Mouse (Mus musculus): Measurements from ENCODE around the gene Atcay.

The Atcay gene

GRCm38 (mm10) chr10:81230438-81231332, at the start of gene Atcay:
Gene Atcay (minus strand): TSS chr10:81230833.
- peak in 1 of 2 experiments; percentile 59 for DNase-seq (ENCODE audit: inconsistent age in 2 of 2, low spot score in 1 of 2)

GRCm38 (mm10) chr10:81279496-81279895, 48.9 kb upstream of the Atcay start:
- DNase-seq (ENCODE audit: inconsistent age in 2 of 2, low spot score in 1 of 2), result no peak

- DNase-seq (ENCODE audit: inconsistent age in 2 of 2, low spot score in 1 of 2), result no peak
Observed at GRCm38 (mm10) chr10:81277676-81278075, 47.0 kb upstream of the Atcay start.

- peak; percentile 54 to 78 for DNase-seq (ENCODE audit: inconsistent age in 2 of 2, low spot score in 1 of 2)
Observed at GRCm38 (mm10) chr10:81273842-81274241, 43.2 kb upstream of the Atcay start.

GRCm38 (mm10) chr10:81272356-81272755, 41.7 kb upstream of the Atcay start:
- no peak for DNase-seq (ENCODE audit: inconsistent age in 2 of 2, low spot score in 1 of 2)

DNA sequence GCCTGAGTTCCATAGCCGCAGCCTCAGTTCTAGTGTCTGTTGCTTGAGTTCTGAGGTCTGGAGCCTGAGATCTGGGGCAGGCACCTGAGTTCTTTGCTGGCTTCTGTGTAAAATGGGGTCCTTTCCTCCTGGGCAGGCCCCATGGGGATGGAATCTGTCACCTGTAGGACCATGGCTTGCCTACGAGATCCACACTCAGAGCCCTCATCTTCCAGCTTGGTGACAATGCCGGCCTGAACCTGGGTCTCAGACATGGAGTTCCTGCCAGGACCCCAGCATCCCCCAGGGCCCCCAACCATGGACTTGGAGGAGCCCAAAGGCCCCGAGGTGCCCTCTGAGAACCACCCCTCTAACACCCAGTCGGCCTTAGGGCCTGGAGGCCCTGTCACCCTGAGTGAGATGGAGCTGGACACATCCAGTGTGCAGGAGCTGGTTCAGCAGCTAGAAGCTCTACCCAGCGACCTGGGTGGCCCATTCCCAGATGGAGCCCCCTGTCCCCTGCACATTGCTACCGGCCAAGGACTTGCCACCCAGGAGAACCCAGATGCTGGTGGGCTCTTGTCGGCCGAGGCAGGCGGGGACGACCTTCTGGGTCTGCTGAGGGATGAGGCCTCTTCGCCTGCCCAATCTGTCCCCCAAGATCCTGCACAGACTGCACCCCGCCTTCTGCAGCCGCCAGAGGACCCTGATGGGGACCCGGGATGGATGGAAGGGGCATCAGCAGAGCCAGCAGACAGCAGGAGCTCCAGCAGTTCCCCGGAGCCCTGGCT, 38.2 kb upstream of the Atcay start:
- DNase-seq (ENCODE audit: inconsistent age in 2 of 2, low spot score in 1 of 2), result no peak

- DNase-seq (ENCODE audit: inconsistent age in 2 of 2, low spot score in 1 of 2), result peak; percentile 89 to 96
Observed at GRCm38 (mm10) chr10:81268056-81268455, 37.4 kb upstream of the Atcay start.

DNA sequence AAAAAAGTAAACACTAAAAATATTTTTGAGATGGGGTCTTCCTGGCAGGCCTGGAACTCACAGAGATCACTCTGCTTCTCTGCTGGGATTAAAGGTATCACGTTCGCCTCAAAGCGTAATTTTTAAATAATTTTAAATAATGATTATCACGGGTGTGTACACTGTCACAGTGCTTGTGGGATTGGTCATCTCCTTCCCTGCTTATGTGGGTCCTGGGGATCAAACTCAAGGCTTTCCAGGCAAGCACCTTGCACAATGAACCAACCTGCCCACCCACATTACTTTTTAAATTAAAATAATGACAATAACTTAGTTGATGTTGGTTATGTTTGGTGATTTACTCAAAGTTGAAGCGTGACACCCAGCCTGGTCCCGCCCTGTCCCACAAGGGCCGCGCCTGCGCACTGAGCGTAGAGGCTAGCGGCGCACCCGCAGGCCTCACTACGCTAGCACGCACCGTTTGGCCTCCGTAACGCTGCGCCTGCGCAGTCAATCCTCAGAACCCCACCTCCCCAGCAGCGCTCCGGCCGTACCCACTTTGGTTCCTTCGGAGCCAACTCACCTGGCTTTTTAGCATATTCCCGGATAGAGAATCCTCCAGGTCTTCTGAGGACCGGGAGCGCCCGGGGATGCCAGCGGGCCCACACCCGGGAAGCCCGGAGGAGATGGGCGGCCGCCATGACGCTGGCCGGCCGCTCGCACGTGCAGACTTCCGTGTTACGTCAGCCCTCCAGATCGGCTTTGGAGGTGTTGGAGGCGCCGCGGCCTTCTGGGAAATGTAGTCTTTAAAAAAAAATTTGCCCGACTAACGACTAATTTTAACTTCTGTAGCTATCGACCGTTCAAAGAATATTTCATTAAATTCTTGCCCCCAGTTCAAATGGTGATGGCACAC, 35.8 kb upstream of the Atcay start, which contains the start of the genes Mrpl54 and Apba3:
Mrpl54 (minus strand) TSS at position 724 of the 895 bp plus-strand sequence.
Apba3 (plus strand) TSS at position 750 of the 895 bp plus-strand sequence.
- DNase-seq (ENCODE audit: inconsistent age in 2 of 2, low spot score in 1 of 2), result peak; percentile 98 to 99

- no peak for DNase-seq (ENCODE audit: inconsistent age in 2 of 2, low spot score in 1 of 2)
Observed at GRCm38 (mm10) chr10:81265540-81265939, 34.9 kb upstream of the Atcay start.

GRCm38 (mm10) chr10:81261025-81261424, 30.4 kb upstream of the Atcay start:
- no peak for DNase-seq (ENCODE audit: inconsistent age in 2 of 2, low spot score in 1 of 2)

DNA sequence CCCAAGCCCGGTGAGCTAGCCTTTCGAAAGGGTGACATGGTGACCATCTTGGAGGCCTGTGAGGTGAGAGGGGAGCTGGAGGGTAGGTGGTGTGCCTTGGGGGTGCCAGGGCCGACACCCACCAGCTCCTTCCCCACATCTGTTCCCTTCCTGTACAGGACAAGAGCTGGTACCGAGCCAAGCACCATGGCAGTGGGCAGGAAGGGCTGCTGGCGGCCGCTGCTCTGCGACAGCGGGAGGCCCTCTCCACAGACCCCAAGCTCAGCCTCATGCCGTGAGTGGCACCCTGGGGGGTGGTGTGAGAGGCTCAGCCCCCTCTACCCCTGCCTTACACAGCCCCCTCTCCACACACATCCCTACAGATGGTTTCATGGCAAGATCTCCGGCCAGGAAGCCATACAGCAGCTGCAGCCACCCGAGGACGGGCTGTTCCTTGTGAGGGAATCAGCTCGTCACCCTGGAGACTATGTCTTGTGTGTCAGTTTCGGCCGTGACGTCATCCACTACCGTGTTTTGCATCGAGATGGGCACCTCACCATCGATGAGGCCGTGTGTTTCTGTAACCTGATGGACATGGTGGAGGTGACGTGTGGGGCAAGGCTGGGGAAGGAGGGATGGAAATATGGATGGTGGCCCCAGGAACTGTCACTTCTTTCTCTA, 28.7 kb upstream of the Atcay start:
- no peak for DNase-seq (ENCODE audit: inconsistent age in 2 of 2, low spot score in 1 of 2)

- no peak for DNase-seq (ENCODE audit: inconsistent age in 2 of 2, low spot score in 1 of 2)
Observed at GRCm38 (mm10) chr10:81257158-81258039, 26.8 kb upstream of the Atcay start.

DNA sequence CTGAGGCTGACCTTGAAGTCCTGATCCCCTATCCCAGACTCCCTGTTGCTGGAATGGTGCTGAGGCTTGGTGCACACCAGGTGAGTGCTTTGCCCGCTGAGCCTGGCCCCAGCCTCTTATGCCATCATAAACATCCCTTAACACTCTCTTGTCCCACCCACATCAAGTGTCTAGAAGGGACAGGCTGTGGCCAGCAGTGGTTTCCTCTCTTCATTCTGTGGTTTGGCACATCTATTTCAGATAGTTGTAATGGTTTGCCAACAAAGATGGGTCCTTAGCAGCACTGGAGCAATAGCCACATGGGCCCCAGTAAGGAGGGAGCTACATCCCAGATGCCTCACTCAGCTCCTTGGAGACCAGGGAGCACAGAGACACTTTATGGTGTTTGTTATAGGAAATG, 24.3 kb upstream of the Atcay start:
- DNase-seq (ENCODE audit: inconsistent age in 2 of 2, low spot score in 1 of 2), result no peak

GRCm38 (mm10) chr10:81252424-81253419, 22.1 kb upstream of the Atcay start, which contains the start of gene Matk:
Gene Matk (plus strand): TSS chr10:81252935.
- DNase-seq (ENCODE audit: inconsistent age in 2 of 2, low spot score in 1 of 2), result peak in 1 of 2 experiments; percentile 65

DNA sequence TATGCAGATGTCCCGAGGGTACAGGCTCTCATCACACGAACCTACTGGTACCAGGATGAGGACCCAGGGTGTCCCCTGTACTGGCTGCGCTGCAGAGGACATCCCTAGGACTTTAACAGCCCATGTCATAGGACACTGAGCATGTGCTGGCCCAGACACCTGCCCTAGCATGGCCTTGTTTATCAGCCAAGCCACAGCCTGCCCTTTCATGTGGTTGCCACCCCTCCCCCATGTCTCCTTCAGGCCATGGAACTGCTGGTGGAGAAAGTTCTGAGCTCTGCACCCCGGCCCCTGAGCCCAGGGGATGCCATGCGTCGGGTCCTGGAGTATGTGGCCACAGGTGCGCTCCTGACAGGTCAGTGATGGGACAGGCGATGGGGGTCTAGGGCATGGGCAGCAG, 18.8 kb upstream of the Atcay start:
- no peak for DNase-seq (ENCODE audit: inconsistent age in 2 of 2, low spot score in 1 of 2)

DNA sequence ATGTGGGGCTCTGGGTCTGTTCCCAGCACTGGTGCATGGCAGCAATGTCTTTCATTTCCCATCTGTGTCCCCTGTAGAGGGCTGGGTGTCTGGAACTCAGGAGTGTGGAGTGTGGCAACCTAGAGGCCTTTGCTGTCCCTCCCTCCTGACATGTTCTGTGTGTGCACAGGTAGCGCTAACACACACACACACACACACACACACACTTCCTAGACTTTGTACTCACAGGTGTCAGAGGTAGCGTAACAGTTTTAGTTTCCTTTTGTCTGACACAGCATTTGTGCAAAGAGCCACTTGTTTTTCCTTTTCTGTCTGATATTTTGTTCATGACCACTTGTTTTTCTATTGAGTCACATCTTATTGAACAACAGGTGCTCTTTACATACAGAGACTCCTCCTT, 17.2 kb upstream of the Atcay start:
- DNase-seq (ENCODE audit: inconsistent age in 2 of 2, low spot score in 1 of 2), result no peak

DNA sequence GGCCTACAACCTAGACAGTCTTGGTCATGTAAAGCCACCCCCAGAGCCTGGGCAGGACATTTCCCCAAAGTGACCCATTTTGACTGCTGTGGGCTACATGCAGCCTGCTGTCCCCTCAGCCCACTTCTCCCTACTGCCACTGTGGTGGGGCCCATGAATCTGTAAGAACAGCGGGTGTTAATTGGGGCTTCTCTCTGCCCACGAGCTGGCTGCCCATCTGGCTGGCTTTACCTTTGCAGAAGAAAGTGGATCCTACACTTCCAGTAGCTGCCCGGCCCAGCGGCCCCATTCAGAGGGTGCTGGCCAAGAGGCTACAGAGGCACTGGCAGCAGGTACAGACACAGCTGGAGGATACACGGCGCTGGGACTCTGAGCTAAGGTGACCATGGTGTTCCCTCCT, 14.5 kb upstream of the Atcay start:
- DNase-seq (ENCODE audit: inconsistent age in 2 of 2, low spot score in 1 of 2), result no peak

GRCm38 (mm10) chr10:81244595-81244994, 14.0 kb upstream of the Atcay start:
- peak; percentile 75 to 92 for DNase-seq (ENCODE audit: inconsistent age in 2 of 2, low spot score in 1 of 2)

Measured in adrenal gland, adult (tissue).